Mouse (Mus musculus) heart, postnatal 25 days (tissue): ENCODE data around the gene Txnip. TPM values are rescaled to one million over a fixed set of nuclear protein-coding genes. Genes with fewer than 3 reads are reported as not detected.
"Not testable (repeated sequence)": the region's sequence is repeated elsewhere in the genome, so short reads cannot be mapped to it uniquely, and the experiment has no call there.

Experiments used
- DNase-seq: peaks from one replicate; pipeline ENCODE4 v3.0.0; 2022; ENCODE audit warnings: low spot score
- intact Hi-C: fragments of 180-260 bp; cut with DNase I; formaldehyde crosslinking; loops from one replicate; pipeline ENCODE4 v1.15.1; 2025
- total RNA-seq, 2 experiments: library from RNA; stranded (reverse); gene quantifications; 2 replicates each; pipeline ENCODE4 v1.2.3; 2021

The Txnip gene
- 100 to 1,000 TPM; 341 to 607 TPM for total RNA-seq

DNA sequence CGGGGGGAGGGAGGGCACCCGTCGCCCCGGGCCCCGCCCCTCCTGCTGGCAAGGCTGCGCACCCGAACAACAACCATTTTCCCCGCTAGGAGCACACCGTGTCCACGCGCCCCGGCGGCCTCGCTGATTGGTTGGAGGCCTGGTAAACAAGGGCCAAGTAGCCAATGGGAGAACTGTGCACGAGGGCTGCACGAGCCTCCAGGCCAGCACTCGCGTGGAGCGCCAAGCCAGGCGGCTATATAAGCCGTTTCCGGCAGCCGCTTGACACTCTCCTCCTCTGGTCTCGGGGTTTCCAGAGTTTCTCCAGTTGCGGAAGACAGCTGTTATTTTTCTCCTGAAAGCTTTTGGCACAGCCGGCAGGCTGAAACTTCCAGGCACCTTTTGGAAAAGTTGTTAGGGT, at the start of gene Txnip:
Gene Txnip (plus strand): TSS at position 264 of the 400 bp plus-strand sequence.
- DNase-seq: peak; percentile 100
- intact Hi-C loops: loop anchor here (1.0 kb wide), 1 partner anchor 19 kb away; the partner anchor contains the start of gene Gm16253

DNA sequence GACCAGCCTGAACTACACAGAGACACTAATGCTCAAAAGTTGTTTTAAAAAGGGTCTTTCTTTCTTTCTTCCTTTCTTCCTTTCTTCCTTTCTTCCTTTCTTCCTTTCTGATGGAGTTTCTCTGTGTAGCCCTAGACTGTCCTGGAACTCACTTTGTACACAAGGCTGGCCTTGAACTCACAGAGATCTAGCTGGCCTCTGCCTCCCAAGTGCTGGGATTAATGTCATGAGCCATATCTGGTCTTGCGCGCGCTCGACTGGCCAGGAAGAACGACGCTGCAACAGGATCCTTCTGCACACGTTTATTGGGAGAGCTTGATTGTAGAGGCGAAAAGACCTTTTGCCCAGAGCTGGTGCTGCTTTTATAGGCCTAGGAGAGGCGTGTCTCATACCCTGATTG, 49.8 kb upstream of the Txnip start:
- intact Hi-C loops: loop anchor here (10.0 kb wide), 1 partner anchor 77 kb away; no protein-coding TSS in a partner anchor
- not testable (repeated sequence) for DNase-seq

DNA sequence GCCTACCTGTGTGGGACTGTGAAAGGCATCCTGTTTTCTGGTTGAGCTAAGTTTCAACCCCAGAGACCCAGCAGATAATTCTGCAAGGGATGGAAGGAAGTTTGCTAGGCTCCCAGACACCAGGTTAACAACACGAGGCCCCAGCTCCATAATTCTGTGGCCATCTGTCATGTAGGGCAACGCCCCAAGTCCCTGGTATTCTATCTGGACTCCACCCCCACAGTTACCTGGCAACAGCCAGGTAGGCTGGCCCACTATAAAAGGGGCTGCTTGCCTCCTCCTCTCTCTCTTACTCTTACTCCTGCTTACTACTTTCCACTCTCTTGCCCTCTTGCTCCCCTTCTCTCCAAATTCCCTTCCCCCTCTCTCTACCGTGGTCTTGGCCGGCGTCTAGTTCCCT, 37.6 kb upstream of the Txnip start:
- no peak for DNase-seq
- intact Hi-C loops: no loop called here

DNA sequence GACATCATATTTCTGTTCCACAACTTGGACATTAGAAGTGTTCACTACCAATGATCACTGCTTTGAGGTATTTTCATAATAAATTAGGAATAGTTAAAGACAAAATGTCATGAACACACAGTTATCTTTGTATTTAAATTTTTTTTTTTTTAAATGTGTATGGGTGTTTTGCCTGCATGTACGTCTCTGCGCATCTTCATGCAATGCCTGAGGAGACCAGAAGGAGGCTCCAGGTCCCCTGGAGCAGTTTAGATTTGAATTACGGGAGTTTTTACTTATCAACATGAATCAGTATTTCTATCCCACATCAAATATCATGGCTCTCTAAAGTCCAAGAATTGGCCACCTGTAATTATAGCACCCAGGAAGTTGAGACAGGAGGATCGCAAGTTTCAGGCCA, 35.6 kb upstream of the Txnip start:
- DNase-seq: no peak
- intact Hi-C loops: no loop called here

DNA sequence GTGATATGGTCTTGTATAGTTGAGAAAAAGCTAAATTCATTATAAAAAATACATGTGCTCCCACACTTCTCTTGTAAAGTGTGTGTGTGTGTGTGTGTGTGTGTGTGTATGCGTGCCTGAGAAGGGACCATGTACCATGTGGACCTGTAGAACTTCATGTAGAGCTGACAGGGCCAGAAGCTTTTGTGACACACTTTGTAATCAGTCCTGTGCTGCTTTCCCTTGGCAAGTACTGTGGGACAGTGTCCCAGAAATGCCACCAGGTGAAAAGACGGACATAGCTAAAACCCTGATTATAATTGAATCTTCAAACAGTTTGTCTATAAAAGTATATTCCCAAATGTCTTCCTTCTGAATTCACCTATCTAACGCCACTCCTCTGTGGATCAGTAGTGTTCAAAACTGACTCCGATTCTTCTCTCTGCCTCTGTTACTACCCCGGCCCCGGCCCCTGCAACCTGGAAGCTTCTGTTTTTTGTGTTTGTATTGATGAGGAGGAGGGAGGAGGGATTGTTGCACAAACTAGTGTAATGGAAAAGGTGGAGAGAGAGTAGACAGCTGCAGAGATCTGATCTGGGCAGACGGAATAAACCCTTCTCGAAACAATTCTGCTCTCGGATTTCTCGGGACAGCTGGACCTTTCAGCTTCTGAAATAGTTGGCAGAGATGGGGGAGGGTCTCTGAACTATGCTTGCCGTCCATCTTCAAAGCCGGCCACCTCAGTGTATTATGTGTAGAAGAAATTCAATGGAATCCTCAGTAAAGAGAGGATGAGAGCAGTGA, 33.5 kb upstream of the Txnip start:
- DNase-seq: no peak
- intact Hi-C loops: no loop called here

DNA sequence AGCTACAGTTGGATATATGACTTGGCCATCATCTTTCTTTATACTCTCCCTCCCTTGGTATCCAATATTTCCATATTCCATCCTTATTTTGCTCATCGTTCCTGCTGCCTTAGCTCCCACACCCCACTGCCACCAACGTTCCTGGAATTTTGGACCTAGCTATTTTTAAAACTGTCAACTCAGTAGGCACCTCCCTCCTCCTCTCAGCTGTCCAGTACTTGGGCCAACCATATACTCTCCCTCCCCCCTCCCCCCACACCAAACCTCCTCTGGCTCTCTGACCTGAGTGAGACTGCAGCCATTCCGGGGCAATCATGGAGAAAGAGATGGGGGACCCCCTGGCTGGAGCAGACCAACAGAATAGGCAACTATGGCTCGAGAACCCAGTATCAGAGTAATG, 32.8 kb upstream of the Txnip start, which contains the start of gene Hfe2:
Gene Hfe2 (plus strand): TSS at position 259 of the 400 bp plus-strand sequence.
- intact Hi-C loops: no loop called here
- no peak for DNase-seq

DNA sequence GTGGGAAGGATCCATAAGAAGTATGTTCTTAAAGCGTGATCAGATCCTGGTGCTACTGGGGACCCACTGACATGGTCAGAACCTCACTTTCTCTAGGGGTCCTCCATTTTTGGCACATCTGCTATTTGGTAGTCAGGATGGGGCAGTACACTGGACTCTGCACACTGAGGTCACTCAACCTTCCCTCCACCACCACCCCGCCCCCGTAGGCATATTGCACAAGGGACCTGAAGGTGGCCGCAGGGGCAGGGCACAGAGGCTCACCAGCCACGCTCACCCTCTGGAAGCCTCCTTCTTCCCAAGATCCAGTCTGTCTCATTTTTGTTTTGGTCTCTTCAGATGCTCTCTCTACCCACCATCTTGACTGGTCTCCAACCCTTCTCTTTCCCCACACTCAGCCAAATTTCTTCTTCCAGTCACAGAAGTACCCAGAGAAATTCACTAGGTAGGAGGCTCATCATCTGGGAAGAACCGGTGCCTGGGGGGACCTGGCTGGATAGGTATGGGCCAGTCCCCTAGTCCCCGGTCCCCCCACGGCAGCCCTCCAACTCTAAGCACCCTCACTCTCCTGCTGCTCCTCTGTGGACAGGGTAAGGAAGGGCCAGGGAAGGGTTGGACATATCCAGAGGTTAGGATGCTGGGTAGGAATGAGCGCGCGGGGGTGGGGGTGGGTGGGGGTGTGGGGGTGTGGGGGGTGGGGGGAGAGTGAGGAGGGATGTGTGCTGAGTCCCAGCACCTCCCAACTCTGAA, 31.6 kb upstream of the Txnip start:
- intact Hi-C loops: no loop called here
- no peak for DNase-seq

DNA sequence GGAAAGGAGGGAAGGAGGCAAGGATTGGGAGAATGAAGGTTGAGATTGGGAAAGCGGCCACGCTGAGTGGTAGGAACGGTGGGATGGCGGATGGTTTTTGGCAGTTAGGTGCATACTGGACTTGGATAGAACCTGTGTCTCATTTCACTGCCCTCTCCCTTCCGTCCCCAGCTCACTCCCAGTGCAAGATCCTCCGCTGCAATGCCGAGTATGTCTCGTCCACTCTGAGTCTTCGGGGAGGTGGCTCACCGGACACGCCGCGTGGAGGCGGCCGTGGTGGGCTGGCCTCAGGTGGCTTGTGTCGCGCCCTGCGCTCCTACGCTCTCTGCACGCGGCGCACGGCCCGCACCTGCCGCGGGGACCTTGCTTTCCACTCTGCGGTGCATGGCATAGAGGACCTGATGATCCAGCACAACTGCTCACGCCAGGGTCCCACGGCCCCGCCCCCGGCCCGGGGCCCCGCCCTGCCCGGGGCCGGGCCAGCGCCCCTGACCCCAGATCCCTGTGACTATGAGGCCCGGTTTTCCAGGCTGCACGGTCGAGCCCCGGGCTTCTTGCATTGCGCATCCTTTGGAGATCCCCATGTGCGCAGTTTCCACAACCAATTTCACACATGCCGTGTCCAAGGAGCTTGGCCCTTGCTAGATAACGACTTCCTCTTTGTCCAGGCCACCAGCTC, 30.8 kb upstream of the Txnip start:
- no peak for DNase-seq
- intact Hi-C loops: no loop called here

DNA sequence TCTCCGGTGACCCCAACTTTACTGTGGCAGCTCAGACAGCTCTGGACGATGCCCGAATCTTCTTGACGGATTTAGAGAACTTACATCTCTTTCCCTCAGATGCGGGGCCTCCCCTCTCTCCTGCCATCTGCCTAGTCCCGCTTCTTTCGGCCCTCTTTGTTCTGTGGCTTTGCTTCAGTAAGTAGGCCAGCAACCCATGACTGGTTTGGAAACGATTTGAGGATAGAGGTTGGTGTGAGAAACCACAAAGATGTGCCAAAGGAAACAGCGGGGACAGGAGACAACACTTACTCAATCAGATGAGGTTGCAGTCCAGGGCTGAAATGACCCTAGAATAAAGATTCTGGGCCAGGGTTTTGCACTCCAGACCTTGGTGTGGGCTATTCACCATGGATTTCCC, 29.3 kb upstream of the Txnip start:
- intact Hi-C loops: no loop called here
- no peak for DNase-seq

DNA sequence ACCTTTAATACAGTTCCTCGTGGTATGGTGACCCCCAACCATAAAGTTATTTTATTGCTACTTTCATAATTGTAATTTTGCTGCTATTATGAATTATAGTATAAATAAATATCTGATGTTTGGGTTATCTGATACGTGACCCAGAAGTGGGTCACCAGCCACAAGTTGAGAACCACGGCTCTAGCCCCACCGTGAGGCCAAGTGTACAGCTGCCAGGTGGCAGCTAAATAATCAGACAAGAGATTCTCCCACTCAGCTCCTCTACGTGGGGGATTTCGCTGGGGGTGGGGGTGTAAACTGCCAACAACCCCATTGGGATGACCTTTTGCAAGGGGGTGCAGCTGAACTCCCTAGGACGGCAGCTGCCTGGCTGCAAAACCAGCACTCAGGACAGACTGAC, 25.7 kb upstream of the Txnip start:
- intact Hi-C loops: no loop called here
- no peak for DNase-seq

DNA sequence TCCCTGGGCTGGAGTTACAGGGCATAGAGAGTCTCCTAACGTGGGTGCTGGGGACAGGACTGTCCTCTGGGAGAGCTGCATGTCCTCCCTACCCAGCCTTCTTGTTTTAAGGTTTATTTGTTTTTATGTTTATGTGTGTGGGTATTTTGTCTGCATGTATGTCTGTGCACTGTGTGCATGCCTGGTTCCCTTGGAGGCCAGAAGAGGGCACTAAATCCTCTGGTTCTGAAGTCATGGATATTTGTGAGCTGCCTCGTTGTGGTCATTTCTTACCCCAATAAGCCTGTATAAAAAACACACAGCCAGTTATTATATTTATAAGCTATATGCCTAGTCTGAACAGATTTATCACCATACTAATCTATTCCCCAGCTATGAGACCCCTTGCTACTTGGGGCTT, 23.5 kb upstream of the Txnip start:
- DNase-seq: no peak
- intact Hi-C loops: no loop called here

DNA sequence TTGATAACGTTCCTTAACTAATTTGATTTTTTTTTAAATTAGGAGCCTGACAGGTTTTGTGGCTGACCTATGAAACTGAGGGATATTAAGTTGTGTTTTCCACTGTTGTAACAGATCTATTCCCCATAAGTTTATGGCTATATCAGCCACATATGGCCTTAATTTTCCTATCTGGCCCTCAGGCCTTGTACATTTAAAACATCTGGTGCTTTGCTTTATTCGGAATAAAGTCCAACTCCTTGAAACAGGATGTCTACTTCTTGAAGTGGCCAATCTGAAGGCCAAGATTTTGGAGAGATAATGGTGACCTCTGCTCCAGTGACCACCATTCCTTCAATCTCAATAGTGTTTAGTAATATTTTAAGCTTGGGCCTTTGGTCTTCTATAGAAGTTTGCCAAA, 18.4 kb upstream of the Txnip start:
- intact Hi-C loops: no loop called here
- DNase-seq: no peak

DNA sequence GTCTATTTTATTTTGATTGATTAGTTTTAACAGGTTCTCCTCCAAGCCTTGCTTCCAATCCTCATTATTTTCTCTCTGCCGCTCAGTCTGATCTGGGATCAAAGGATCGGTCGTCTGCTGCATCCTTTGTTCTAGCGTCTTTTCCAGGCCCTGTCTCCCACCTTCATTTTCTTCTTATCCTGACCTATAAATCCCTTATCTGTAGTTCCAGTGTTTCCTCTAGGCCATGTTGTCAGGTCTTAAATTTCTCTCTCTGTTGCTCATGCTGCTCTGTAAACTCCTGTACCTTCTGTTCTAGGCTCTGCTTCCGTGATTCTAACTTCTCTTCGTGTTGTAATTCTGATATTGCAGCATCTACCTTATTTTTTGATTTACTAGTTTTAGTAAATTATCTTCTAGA, 17.0 kb upstream of the Txnip start:
- intact Hi-C loops: no loop called here
- no peak for DNase-seq

DNA sequence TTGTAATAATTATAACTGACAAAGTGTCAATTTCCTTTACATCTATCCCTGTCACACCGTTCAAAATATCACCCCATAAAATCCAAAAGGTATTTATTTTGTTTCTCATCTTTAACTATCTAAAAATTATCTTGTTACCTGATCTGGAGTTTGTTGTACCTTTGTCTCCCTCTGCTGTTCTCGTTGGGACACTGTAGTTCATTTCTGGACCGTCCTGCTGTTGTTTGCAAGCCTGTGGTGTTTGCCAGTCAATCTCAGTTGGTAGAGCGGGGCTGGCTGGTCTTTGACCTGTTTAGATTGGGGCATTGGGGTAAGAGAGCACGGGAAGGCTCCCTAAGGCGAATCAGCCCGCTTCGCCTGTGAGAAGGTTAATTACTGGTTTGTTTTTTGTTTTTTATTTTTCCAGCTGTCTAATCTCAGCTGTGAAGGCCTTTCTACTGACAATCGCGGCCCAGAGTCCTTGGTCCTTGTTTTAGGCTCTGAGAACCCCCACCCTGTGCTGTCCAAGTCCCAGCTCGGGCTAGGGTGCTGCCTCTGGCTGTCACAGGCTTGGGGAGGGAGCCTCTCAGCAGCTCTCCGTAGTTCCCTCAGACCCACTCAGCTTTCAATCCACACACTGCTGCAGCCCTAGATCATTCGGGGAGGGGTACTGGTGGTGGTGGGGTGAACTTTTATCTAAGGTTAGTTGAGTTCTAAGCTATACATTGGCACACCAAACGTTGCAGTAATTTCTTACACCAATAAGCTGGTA, 16.3 kb upstream of the Txnip start:
- intact Hi-C loops: no loop called here
- DNase-seq: no peak

DNA sequence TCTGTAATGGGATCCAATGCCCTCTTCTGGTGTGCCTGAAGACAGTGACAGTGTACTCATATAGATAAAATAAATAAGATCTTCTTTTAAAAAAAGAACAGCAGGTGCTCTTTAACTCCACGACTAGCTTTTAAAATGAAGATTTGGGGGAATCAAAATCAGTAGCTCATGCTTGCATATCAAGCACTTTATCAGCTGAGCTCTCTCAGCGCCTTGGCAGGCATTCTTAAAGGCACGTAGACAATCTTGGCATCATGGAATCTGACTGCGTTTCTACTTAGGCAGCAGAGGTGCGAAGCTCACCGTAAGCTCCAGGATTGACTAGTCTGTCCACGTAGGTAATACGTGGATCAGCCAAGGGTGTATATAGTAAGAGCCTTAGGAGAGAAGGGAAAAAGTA, 15.2 kb upstream of the Txnip start:
- DNase-seq: no peak
- intact Hi-C loops: no loop called here

DNA sequence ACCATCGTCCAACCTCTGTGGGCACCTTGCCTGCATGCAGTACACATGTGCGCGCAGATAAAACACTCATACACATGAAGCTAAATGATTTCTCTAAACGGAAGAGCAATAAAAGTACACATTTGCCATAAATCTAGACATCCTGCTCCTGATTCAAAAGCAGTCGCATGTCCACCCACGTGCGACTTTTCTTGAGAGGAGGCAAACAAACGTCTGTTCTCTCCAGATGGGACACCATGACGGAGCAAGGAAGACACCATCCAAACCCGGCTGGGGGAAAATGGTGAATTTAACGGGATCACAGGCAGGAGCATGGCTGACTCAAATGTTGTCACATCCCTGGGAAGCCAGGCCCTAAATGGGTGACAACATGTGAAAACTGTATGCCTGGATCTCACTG, 14.4 kb upstream of the Txnip start:
- no peak for DNase-seq
- intact Hi-C loops: no loop called here

DNA sequence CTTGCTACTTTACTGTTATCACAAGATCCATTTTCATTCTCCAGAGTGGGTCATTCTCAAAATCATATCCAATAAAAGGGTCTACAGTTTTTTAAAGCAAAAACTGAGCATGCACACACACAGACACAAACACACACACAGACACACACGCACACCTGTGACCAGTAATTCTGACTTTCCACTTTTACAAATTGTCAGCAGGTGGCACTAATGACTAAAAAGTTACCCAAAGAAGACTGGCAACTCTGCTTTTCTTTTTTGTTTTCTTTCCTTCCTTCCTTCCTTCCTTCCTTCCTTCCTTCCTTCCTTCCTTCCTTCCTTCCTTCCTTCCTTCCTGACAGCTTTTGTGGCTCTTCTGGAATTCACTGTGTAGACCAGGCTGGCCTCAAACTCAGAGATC, 12.2 kb upstream of the Txnip start:
- intact Hi-C loops: no loop called here
- no peak for DNase-seq

DNA sequence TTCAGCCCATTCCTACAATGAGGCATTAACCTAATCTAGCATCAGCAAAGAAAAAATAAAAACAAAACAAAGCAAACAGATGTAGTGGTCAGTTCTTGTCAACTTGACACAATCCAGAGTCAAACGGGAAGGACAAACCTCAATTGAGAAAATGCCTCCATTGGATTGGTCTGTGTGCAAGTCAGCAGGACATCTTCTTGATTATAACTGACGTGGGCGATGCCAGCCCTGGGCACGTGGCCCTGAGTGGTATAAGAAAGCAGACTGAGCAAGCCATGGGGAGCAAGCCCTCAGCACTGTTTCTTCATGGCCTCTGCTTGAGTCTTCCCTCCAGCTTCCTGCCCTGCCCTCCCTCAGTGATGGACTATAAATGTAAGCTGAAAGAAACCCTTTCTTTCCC, 10.9 kb upstream of the Txnip start:
- intact Hi-C loops: loop anchor here (1.0 to 2.0 kb wide), 3 partner anchors 33 to 162 kb away; partner anchors contain the start of gene Nudt17
- no peak for DNase-seq

DNA sequence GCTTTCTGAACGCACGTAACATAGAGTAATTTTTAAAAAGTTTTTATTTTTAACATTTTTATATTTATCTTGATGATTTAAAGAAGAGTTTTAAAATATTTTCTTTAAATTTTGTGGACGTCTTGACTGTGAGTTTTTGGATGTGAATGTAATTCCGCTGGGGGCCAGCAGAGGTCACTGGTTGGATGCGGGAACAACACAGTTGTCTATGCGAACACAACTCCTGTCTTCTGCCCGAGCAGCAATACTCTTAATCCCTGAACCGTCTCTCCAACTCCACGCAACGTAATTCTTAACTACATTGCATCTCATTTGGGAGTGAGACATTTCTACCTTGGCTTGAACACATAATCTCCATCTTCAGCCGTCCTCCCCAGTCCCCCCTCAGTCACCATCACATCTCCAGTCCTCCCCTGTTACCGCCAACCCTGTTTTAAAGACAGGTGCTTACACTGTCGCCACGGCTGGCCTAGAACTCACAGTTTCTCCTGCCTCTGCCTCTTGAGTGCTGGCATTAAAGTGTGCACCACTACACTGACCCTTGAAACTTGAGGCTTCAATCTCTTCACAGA, 10.3 kb upstream of the Txnip start:
- DNase-seq: peak; percentile 46
- intact Hi-C loops: loop anchor here (1.0 to 2.0 kb wide), 2 partner anchors 33 to 161 kb away; partner anchors contain the start of gene Nudt17

DNA sequence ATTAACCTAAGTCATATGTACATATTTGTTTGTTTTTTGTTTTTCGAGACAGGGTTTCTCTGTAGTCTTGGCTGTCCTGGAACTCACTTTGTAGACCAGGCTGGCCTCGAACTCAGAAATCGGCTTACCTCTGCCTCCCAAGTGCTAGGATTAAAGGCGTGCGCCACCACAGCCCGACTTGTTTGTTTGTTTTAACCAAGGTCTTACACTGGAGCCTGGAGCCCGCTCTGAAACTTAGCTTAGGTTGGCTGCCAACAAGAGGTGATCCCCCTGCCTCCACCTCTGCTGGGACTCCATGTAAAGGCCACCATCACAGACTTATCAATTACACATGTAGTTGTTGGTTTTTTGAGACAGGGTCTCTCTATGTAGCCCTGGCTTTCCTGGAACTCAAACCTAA, 8.9 kb upstream of the Txnip start:
- intact Hi-C loops: no loop called here
- DNase-seq: no peak
